Mouse (Mus musculus): ENCODE data around the gene Dlg2. TPM values are rescaled to one million over a fixed set of nuclear protein-coding genes. Genes with fewer than 3 reads are reported as not detected.

Dlg2 gene
- polyA plus RNA-seq, 1 experiment from 2014 or later, result 38.4 TPM

DNA sequence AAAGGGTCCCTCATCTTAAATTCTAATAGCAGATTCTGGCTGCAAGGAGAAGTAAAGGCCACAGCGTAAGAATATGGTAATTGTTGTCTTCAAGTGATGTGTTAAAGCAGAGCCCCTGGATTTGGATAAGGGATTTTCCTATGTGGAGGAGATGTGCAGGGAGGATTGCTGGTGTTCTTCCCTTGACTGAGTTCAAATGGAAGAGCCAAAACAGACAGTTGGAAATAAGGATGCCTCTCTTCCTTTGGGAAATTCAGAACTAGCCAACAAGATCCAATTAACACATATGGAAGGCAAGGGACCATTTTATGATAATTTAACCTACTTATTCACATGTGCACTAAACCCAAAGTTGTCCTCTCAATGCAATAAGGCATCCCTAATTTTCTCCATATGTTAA, 1034.6 kb downstream of the Dlg2 start:
- Histone ChIP-seq H3K9me3 (ENCODE audit: control insufficient read depth, low read length) (no peaks in the 10 kb centered on the region), H3K4me3 (replicated peaks; ENCODE audit: low read length) (no peak overlapping the region), H3K9ac (replicated peaks; ENCODE audit: low read depth, low read length) (no peak overlapping the region), H3K4me2 (ENCODE audit: low read length) (no peak overlapping the region), H3K4me1 (replicated peaks; ENCODE audit: control insufficient read depth, insufficient read depth, low read length) (peaks cover 7% of the 10 kb centered on the region), H3K27me3 (replicated peaks; ENCODE audit: control insufficient read depth, insufficient read depth, low read length) (no peaks in the 10 kb centered on the region), H3K27ac (ENCODE audit: low read length) (no peak overlapping the region), H3K36me3 (ENCODE audit: control insufficient read depth, insufficient read depth) (no peaks in the 10 kb centered on the region)
- peak; percentile 16; the same call in 1 of the 2 replicates for ATAC-seq
- 30% methylated on average over 1 of the region's 1 CpGs for WGBS

- Histone ChIP-seq H3K9ac (replicated peaks; ENCODE audit: low read depth, low read length) (no peak overlapping the region), H3K4me3 (replicated peaks; ENCODE audit: low read length) (no peak overlapping the region), H3K36me3 (ENCODE audit: control insufficient read depth, insufficient read depth) (no peaks in the 10 kb centered on the region), H3K4me1 (replicated peaks; ENCODE audit: control insufficient read depth, insufficient read depth, low read length) (peaks cover 7% of the 10 kb centered on the region), H3K27ac (ENCODE audit: low read length) (no peak overlapping the region), H3K27me3 (replicated peaks; ENCODE audit: control insufficient read depth, insufficient read depth, low read length) (no peaks in the 10 kb centered on the region), H3K9me3 (ENCODE audit: control insufficient read depth, low read length) (no peaks in the 10 kb centered on the region), H3K4me2 (ENCODE audit: low read length) (no peak overlapping the region)
- peak; percentile 76 for ATAC-seq
- 15% methylated on average over 3 of the region's 3 CpGs for WGBS
Measured at GRCm38 (mm10) chr7:91514445-91514844, 1038.0 kb downstream of the Dlg2 start.

DNA sequence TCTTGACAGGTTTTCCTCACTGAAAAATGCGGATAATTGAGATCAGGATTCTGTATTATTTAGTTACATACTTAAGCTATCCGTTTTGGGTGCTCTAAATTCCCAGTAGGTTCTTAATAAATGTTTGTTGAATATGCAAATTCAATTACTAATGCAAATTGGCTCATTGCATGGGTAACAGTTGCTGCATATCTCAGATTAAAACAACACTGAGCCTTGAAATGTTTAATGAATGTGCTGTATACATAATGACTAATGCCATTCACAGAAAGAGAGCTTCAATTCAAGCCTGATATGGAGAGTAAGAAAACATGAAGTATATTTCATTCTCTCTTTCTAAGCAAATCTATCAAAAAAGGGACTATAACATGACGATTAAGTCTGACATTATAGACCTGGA, 1039.8 kb downstream of the Dlg2 start:
- WGBS, result 58% methylated on average over 3 of the region's 3 CpGs
- H3K27ac ChIP-seq (ENCODE audit: low read length), result no peak overlapping the region
- H3K9me3 ChIP-seq (ENCODE audit: control insufficient read depth, low read length), result no peaks in the 10 kb centered on the region
- H3K9ac ChIP-seq (replicated peaks; ENCODE audit: low read depth, low read length), result no peak overlapping the region
- no peak overlapping the region for H3K4me2 ChIP-seq (ENCODE audit: low read length)
- peaks cover 7% of the 10 kb centered on the region for H3K4me1 ChIP-seq (replicated peaks; ENCODE audit: control insufficient read depth, insufficient read depth, low read length)
- no peaks in the 10 kb centered on the region for H3K27me3 ChIP-seq (replicated peaks; ENCODE audit: control insufficient read depth, insufficient read depth, low read length)
- no peak overlapping the region for H3K4me3 ChIP-seq (replicated peaks; ENCODE audit: low read length)
- no peaks in the 10 kb centered on the region for H3K36me3 ChIP-seq (ENCODE audit: control insufficient read depth, insufficient read depth)
- peak; percentile 80 for ATAC-seq

DNA sequence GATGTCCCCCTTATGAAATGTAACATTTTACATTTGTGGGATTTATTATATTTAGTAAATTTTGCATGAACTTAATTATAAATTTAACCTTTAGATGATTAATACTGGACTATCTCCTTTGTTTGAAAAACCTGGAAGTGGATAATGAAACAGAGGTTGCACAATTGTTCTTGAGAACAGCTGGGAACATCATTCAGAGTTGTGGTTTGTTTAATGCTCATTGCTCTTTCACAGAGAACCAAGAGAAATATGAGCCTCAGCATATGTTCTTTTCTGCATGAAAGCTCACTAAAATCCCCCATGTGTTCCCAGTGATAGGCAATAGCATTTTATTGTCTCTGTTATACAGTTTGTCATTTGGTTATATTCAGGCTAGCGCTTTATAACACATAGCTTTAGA, 1049.4 kb downstream of the Dlg2 start:
- Histone ChIP-seq H3K9me3 (ENCODE audit: control insufficient read depth, low read length) (no peaks in the 10 kb centered on the region), H3K4me1 (replicated peaks; ENCODE audit: control insufficient read depth, insufficient read depth, low read length) (no peaks in the 10 kb centered on the region), H3K36me3 (ENCODE audit: control insufficient read depth, insufficient read depth) (no peaks in the 10 kb centered on the region), H3K27ac (ENCODE audit: low read length) (no peak overlapping the region), H3K4me3 (replicated peaks; ENCODE audit: low read length) (no peak overlapping the region), H3K9ac (replicated peaks; ENCODE audit: low read depth, low read length) (no peak overlapping the region), H3K27me3 (replicated peaks; ENCODE audit: control insufficient read depth, insufficient read depth, low read length) (no peaks in the 10 kb centered on the region), H3K4me2 (ENCODE audit: low read length) (no peak overlapping the region)
- ATAC-seq, result no peak
- WGBS, result 94% methylated on average over 1 of the region's 1 CpGs

GRCm38 (mm10) chr7:91542597-91543285, 1066.3 kb downstream of the Dlg2 start:
- Histone ChIP-seq H3K9me3 (ENCODE audit: control insufficient read depth, low read length) (no peaks in the 10 kb centered on the region), H3K36me3 (ENCODE audit: control insufficient read depth, insufficient read depth) (no peaks in the 10 kb centered on the region), H3K4me1 (replicated peaks; ENCODE audit: control insufficient read depth, insufficient read depth, low read length) (peaks cover 12% of the 10 kb centered on the region), H3K4me2 (ENCODE audit: low read length) (peak overlapping the region; percentile 75), H3K27ac (ENCODE audit: low read length) (no peak overlapping the region), H3K27me3 (replicated peaks; ENCODE audit: control insufficient read depth, insufficient read depth, low read length) (no peaks in the 10 kb centered on the region), H3K4me3 (replicated peaks; ENCODE audit: low read length) (peak overlapping the region; percentile 57), H3K9ac (replicated peaks; ENCODE audit: low read depth, low read length) (peak overlapping the region; percentile 62)
- WGBS, result 1% methylated on average over 29 of the region's 29 CpGs
- peak; percentile 86 for ATAC-seq

GRCm38 (mm10) chr7:91543286-91543650, 1066.8 kb downstream of the Dlg2 start:
- H3K36me3 ChIP-seq (ENCODE audit: control insufficient read depth, insufficient read depth), result no peaks in the 10 kb centered on the region
- H3K4me1 ChIP-seq (replicated peaks; ENCODE audit: control insufficient read depth, insufficient read depth, low read length), result peaks cover 12% of the 10 kb centered on the region
- no peaks in the 10 kb centered on the region for H3K27me3 ChIP-seq (replicated peaks; ENCODE audit: control insufficient read depth, insufficient read depth, low read length)
- peak overlapping the region; percentile 75 for H3K4me2 ChIP-seq (ENCODE audit: low read length)
- peak overlapping the region; percentile 57 for H3K4me3 ChIP-seq (replicated peaks; ENCODE audit: low read length)
- no peak overlapping the region for H3K27ac ChIP-seq (ENCODE audit: low read length)
- no peaks in the 10 kb centered on the region for H3K9me3 ChIP-seq (ENCODE audit: control insufficient read depth, low read length)
- peak; percentile 75 for ATAC-seq
- H3K9ac ChIP-seq (replicated peaks; ENCODE audit: low read depth, low read length), result peak overlapping the region; percentile 62
- 39% methylated on average over 4 of the region's 4 CpGs for WGBS

GRCm38 (mm10) chr7:91544600-91544999, 1068.1 kb downstream of the Dlg2 start:
- 74% methylated on average over 3 of the region's 3 CpGs for WGBS
- Histone ChIP-seq H3K4me3 (replicated peaks; ENCODE audit: low read length) (no peak overlapping the region), H3K27ac (ENCODE audit: low read length) (no peak overlapping the region)

GRCm38 (mm10) chr7:91548796-91549195, 1072.3 kb downstream of the Dlg2 start:
- Histone ChIP-seq H3K9me3 (ENCODE audit: control insufficient read depth, low read length) (no peaks in the 10 kb centered on the region), H3K4me1 (replicated peaks; ENCODE audit: control insufficient read depth, insufficient read depth, low read length) (no peaks in the 10 kb centered on the region), H3K36me3 (ENCODE audit: control insufficient read depth, insufficient read depth) (no peaks in the 10 kb centered on the region), H3K27me3 (replicated peaks; ENCODE audit: control insufficient read depth, insufficient read depth, low read length) (no peaks in the 10 kb centered on the region), H3K4me2 (ENCODE audit: low read length) (no peak overlapping the region), H3K9ac (replicated peaks; ENCODE audit: low read depth, low read length) (no peak overlapping the region), H3K4me3 (replicated peaks; ENCODE audit: low read length) (no peak overlapping the region), H3K27ac (ENCODE audit: low read length) (no peak overlapping the region)
- WGBS, result 65% methylated on average over 1 of the region's 1 CpGs
- no peak for ATAC-seq

More at GRCm38 (mm10) chr7:91544600-91544999, 1068.1 kb downstream of the Dlg2 start:
- H3K4me2 ChIP-seq (ENCODE audit: low read length), result no peak overlapping the region
- no peak for ATAC-seq
- no peaks in the 10 kb centered on the region for H3K36me3 ChIP-seq (ENCODE audit: control insufficient read depth, insufficient read depth)
- H3K9ac ChIP-seq (replicated peaks; ENCODE audit: low read depth, low read length), result no peak overlapping the region
- H3K4me1 ChIP-seq (replicated peaks; ENCODE audit: control insufficient read depth, insufficient read depth, low read length), result peaks cover 12% of the 10 kb centered on the region
- H3K27me3 ChIP-seq (replicated peaks; ENCODE audit: control insufficient read depth, insufficient read depth, low read length), result no peaks in the 10 kb centered on the region
- H3K9me3 ChIP-seq (ENCODE audit: control insufficient read depth, low read length), result no peaks in the 10 kb centered on the region

DNA sequence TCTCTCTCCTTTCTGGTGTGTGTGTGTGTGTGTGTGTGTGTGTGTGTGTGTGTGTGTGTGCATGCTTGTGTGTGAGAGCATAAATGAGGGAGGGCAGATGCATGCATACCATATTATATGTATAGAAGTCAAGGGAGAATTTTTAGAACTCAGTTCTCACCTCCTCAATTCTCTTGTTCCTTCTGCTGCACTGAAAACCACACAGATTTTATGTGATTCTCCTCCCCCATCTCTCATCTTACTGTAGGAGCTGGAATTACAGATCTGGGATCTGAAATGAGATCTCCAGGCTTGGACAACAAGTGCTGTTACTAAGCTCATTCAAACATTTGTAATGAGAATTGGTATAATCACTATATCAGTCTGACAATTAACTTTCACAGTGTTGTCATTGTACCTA, 1081.1 kb downstream of the Dlg2 start:
- Histone ChIP-seq H3K27me3 (replicated peaks; ENCODE audit: control insufficient read depth, insufficient read depth, low read length) (no peaks in the 10 kb centered on the region), H3K36me3 (ENCODE audit: control insufficient read depth, insufficient read depth) (no peaks in the 10 kb centered on the region), H3K9ac (replicated peaks; ENCODE audit: low read depth, low read length) (no peak overlapping the region), H3K4me1 (replicated peaks; ENCODE audit: control insufficient read depth, insufficient read depth, low read length) (no peaks in the 10 kb centered on the region), H3K4me3 (replicated peaks; ENCODE audit: low read length) (no peak overlapping the region), H3K4me2 (ENCODE audit: low read length) (no peak overlapping the region), H3K27ac (ENCODE audit: low read length) (no peak overlapping the region), H3K9me3 (ENCODE audit: control insufficient read depth, low read length) (no peaks in the 10 kb centered on the region)
- no peak for ATAC-seq

DNA sequence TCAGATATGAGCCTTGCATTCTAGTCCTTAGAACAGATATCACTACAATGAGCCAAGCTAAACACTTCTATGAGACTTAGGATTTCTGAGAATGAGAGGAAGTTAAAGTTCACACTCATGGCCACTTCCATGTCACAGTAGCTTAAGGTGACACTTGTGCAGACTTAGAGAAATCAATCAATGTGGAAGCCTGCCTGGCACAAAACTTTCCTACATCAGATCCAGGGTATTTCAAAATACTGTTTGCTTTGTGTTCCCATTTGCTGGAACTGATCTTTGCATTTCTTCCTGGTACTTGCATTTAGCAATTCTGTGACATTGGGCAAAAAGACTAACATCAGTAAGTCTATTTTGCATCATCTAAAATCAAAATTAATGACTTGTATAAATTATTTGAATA, 1091.0 kb downstream of the Dlg2 start:
- no peaks in the 10 kb centered on the region for H3K27me3 ChIP-seq (replicated peaks; ENCODE audit: control insufficient read depth, insufficient read depth, low read length)
- H3K36me3 ChIP-seq (ENCODE audit: control insufficient read depth, insufficient read depth), result no peaks in the 10 kb centered on the region
- no peaks in the 10 kb centered on the region for H3K4me1 ChIP-seq (replicated peaks; ENCODE audit: control insufficient read depth, insufficient read depth, low read length)
- H3K27ac ChIP-seq (ENCODE audit: low read length), result no peak overlapping the region
- H3K9me3 ChIP-seq (ENCODE audit: control insufficient read depth, low read length), result no peaks in the 10 kb centered on the region
- H3K4me3 ChIP-seq (replicated peaks; ENCODE audit: low read length), result no peak overlapping the region
- ATAC-seq, result no peak
- no peak overlapping the region for H3K4me2 ChIP-seq (ENCODE audit: low read length)
- H3K9ac ChIP-seq (replicated peaks; ENCODE audit: low read depth, low read length), result no peak overlapping the region
